ENCODE assay signal across 8 mouse cellular contexts in genomic region chr8:123041008-123041773, GRCm38 (mm10). TPM values are rescaled to one million over a fixed set of nuclear protein-coding genes. Genes with fewer than 3 reads are reported as not detected.
DNase-seq lines count a peak whose midpoint lies in the region; ATAC-seq and TF ChIP-seq lines count a peak whose summit lies in the region.

No protein-coding gene starts in this region.

- peak overlapping the region; percentile 100 for H3K4me3 ChIP-seq in embryonic facial prominence, embryonic 15.5 days (replicated peaks)
- H3K4me3 ChIP-seq in heart, embryonic 12.5 days, result peak overlapping the region; percentile 100
- peak overlapping the region; percentile 99 for H3K4me3 ChIP-seq in kidney, postnatal 0 days (replicated peaks; ENCODE audit: low read depth, low read length)
- H3K4me3 ChIP-seq in liver, embryonic 13.5 days (replicated peaks), result peak overlapping the region; percentile 100
- peak overlapping the region; percentile 100 for H3K4me3 ChIP-seq in stomach, embryonic 16.5 days (replicated peaks; ENCODE audit: low read length)

- no peaks in the 10 kb centered on the region for H3K36me3 ChIP-seq in embryonic facial prominence, embryonic 15.5 days
- H3K36me3 ChIP-seq in heart, embryonic 12.5 days, result peaks cover 7% of the 10 kb centered on the region; the same call in 1 of the 2 replicates
- no peaks in the 10 kb centered on the region for H3K36me3 ChIP-seq in kidney, postnatal 0 days (ENCODE audit: insufficient read depth, low read length)
- H3K36me3 ChIP-seq in liver, embryonic 13.5 days, result 0 out of 2 replicates have a peak, but pooled peaks cover 3% of the 10 kb centered on the region
- H3K36me3 ChIP-seq in stomach, embryonic 16.5 days (ENCODE audit: control insufficient read depth, insufficient read depth, low read length), result no peaks in the 10 kb centered on the region

- H3K9ac ChIP-seq in embryonic facial prominence, embryonic 15.5 days, result peak overlapping the region; percentile 100
- peak overlapping the region; percentile 100 for H3K9ac ChIP-seq in heart, embryonic 12.5 days
- peak overlapping the region; percentile 100 for H3K9ac ChIP-seq in kidney, postnatal 0 days (ENCODE audit: low read depth, low read length)
- peak overlapping the region; percentile 100 for H3K9ac ChIP-seq in liver, embryonic 13.5 days
- H3K9ac ChIP-seq in stomach, embryonic 16.5 days (ENCODE audit: low read length), result peak overlapping the region; percentile 100

- peak overlapping the region; percentile 66 for H3K4me2 ChIP-seq in embryonic facial prominence, embryonic 15.5 days (replicated peaks)
- peak overlapping the region; percentile 87 for H3K4me2 ChIP-seq in heart, embryonic 12.5 days
- peak overlapping the region; percentile 68 for H3K4me2 ChIP-seq in kidney, postnatal 0 days (ENCODE audit: low read length)
- peak overlapping the region; percentile 88 for H3K4me2 ChIP-seq in liver, embryonic 13.5 days
- peak overlapping the region; percentile 88 for H3K4me2 ChIP-seq in stomach, embryonic 16.5 days (ENCODE audit: low read depth, low read length)

- no peak; the same call in 1 of the 2 replicates for TF ChIP-seq CTCF in kidney, postnatal 0 days (IDR thresholded peaks at IDR 0.05; ENCODE audit: low read depth)

- H3K27me3 ChIP-seq in embryonic facial prominence, embryonic 15.5 days, result no peaks in the 10 kb centered on the region
- H3K27me3 ChIP-seq in heart, embryonic 12.5 days (replicated peaks), result no peaks in the 10 kb centered on the region
- no peaks in the 10 kb centered on the region for H3K27me3 ChIP-seq in kidney, postnatal 0 days (ENCODE audit: insufficient read depth, low read length)
- no peaks in the 10 kb centered on the region for H3K27me3 ChIP-seq in liver, embryonic 13.5 days
- no peaks in the 10 kb centered on the region for H3K27me3 ChIP-seq in stomach, embryonic 16.5 days (ENCODE audit: control insufficient read depth, insufficient read depth, low read length)

- WGBS in embryonic facial prominence, embryonic 15.5 days, result under 1% methylated on average over 60 of the region's 71 CpGs
- WGBS in heart, embryonic 12.5 days, result under 1% methylated on average over 59 of the region's 71 CpGs
- WGBS in kidney, postnatal 0 days, result under 1% methylated on average over 65 of the region's 71 CpGs
- WGBS in liver, embryonic 13.5 days (ENCODE audit: insufficient replicate concordance), result under 1% methylated on average over 63 of the region's 71 CpGs
- under 1% methylated on average over 65 of the region's 71 CpGs for WGBS in stomach, embryonic 16.5 days

- H3K27ac ChIP-seq in embryonic facial prominence, embryonic 15.5 days (replicated peaks), result peak overlapping the region; percentile 95
- H3K27ac ChIP-seq in heart, embryonic 12.5 days (ENCODE audit: poor library complexity, severe bottlenecking), result peak overlapping the region; percentile 97
- H3K27ac ChIP-seq in kidney, postnatal 0 days, result peak overlapping the region; percentile 99
- peak overlapping the region; percentile 94 for H3K27ac ChIP-seq in liver, embryonic 13.5 days
- H3K27ac ChIP-seq in stomach, embryonic 16.5 days (ENCODE audit: low read length), result peak overlapping the region; percentile 94

- DNase-seq in A20 (ENCODE audit: low read depth, low spot score), result peak; percentile 82
- peak; percentile 60 to 70 for DNase-seq in adrenal gland, postnatal 36 days
- peak; percentile 79 for DNase-seq in kidney, postnatal 0 days (ENCODE audit: low spot score)
- DNase-seq in liver, embryonic 13.5 days, result peak; percentile 37
- peak; percentile 68 for DNase-seq in neural tube, embryonic 10.5 days (ENCODE audit: extremely low spot score, low spot score)

- ATAC-seq in embryonic facial prominence, embryonic 15.5 days (ENCODE audit: insufficient number of reproducible peaks, low FRiP score, low TSS enrichment, low read depth), result no peak
- ATAC-seq in heart, embryonic 12.5 days (ENCODE audit: insufficient number of reproducible peaks, low FRiP score), result no peak
- ATAC-seq in kidney, postnatal 0 days (replicated peaks; ENCODE audit: low FRiP score, low read depth), result 0 out of 2 replicates have a peak, but pooled peaks have one; percentile 1
- ATAC-seq in liver, embryonic 13.5 days (ENCODE audit: low read depth), result no peak
- ATAC-seq in stomach, embryonic 16.5 days (ENCODE audit: insufficient read depth, low FRiP score), result no peak

- peaks cover 40% of the 10 kb centered on the region for H3K4me1 ChIP-seq in embryonic facial prominence, embryonic 15.5 days
- peaks cover 52% of the 10 kb centered on the region for H3K4me1 ChIP-seq in heart, embryonic 12.5 days (replicated peaks)
- peaks cover 18% of the 10 kb centered on the region for H3K4me1 ChIP-seq in kidney, postnatal 0 days (replicated peaks; ENCODE audit: insufficient read depth, low read length)
- H3K4me1 ChIP-seq in liver, embryonic 13.5 days (replicated peaks), result peaks cover 76% of the 10 kb centered on the region
- peaks cover 38% of the 10 kb centered on the region for H3K4me1 ChIP-seq in stomach, embryonic 16.5 days (ENCODE audit: control insufficient read depth, insufficient read depth, low read length)

- no peaks in the 10 kb centered on the region for H3K9me3 ChIP-seq in embryonic facial prominence, embryonic 15.5 days (replicated peaks)
- H3K9me3 ChIP-seq in heart, embryonic 12.5 days (replicated peaks), result no peaks in the 10 kb centered on the region
- H3K9me3 ChIP-seq in kidney, postnatal 0 days (replicated peaks; ENCODE audit: low read length), result no peaks in the 10 kb centered on the region
- H3K9me3 ChIP-seq in liver, embryonic 13.5 days (replicated peaks), result no peaks in the 10 kb centered on the region
- no peaks in the 10 kb centered on the region for H3K9me3 ChIP-seq in stomach, embryonic 16.5 days (replicated peaks; ENCODE audit: control insufficient read depth, low read length)

RNA-seq across cellular contexts. Expression of gene Ankrd11, which starts 0.9 kb away (rescaled TPM):
- 10 to 100 TPM; 80.6 to 81.1 TPM for total RNA-seq in adrenal gland, postnatal 36 days (2021)
- polyA plus RNA-seq in embryonic facial prominence, embryonic 15.5 days (2015; fragmentation: Nextera tagmentation; extraction: Ambion mirVana), result 56.3 and 69.1 TPM in 2 replicates
- 62.4 and 64.8 TPM in 2 replicates for polyA plus RNA-seq in heart, embryonic 12.5 days (2016; fragmentation: Nextera tagmentation; extraction: Ambion mirVana)
- 44.2 and 57.9 TPM in 2 replicates for polyA plus RNA-seq in kidney, postnatal 0 days (2015; fragmentation: Nextera tagmentation; extraction: Ambion mirVana)
- polyA plus RNA-seq in liver, embryonic 13.5 days (2015; fragmentation: Nextera tagmentation; extraction: Ambion mirVana), result 10.7 and 13.6 TPM in 2 replicates
- 23.1 and 24.6 TPM in 2 replicates for polyA plus RNA-seq in stomach, embryonic 16.5 days (2015; fragmentation: Nextera tagmentation; extraction: Ambion mirVana)

RNA-seq across cellular contexts. Expression of gene Spg7, which starts 21.6 kb away (rescaled TPM):
- 10 to 100 TPM; 82.4 to 92.7 TPM for total RNA-seq in adrenal gland, postnatal 36 days (2021)
- polyA plus RNA-seq in embryonic facial prominence, embryonic 15.5 days (2015; fragmentation: Nextera tagmentation; extraction: Ambion mirVana), result 40.8 and 41.5 TPM in 2 replicates
- polyA plus RNA-seq in heart, embryonic 12.5 days (2016; fragmentation: Nextera tagmentation; extraction: Ambion mirVana), result 77.3 and 79.9 TPM in 2 replicates
- polyA plus RNA-seq in kidney, postnatal 0 days (2015; fragmentation: Nextera tagmentation; extraction: Ambion mirVana), result 49.6 and 54.0 TPM in 2 replicates
- polyA plus RNA-seq in liver, embryonic 13.5 days (2015; fragmentation: Nextera tagmentation; extraction: Ambion mirVana), result 25.3 and 25.7 TPM in 2 replicates
- polyA plus RNA-seq in stomach, embryonic 16.5 days (2015; fragmentation: Nextera tagmentation; extraction: Ambion mirVana), result 43.0 and 44.8 TPM in 2 replicates
